Mouse (Mus musculus) bone marrow, adult 2 months (tissue): ENCODE results near the gene Slc25a20.

Experiments
- CTCF ChIP-seq: fragments of 200-500 bp; IDR thresholded peaks from 2 replicates; pipeline ENCODE4 v1.5.1; 2011; ENCODE audit warnings: low read length, control low read depth; ENCODE audit not compliant: control insufficient read depth, insufficient read depth
- POLR2A ChIP-seq: fragments of 200-500 bp; IDR thresholded peaks from 2 replicates; pipeline ENCODE4 v1.6.1; 2011; ENCODE audit warnings: low read depth, mild to moderate bottlenecking, control low read depth, low read length, borderline replicate concordance; ENCODE audit not compliant: control insufficient read depth

DNA sequence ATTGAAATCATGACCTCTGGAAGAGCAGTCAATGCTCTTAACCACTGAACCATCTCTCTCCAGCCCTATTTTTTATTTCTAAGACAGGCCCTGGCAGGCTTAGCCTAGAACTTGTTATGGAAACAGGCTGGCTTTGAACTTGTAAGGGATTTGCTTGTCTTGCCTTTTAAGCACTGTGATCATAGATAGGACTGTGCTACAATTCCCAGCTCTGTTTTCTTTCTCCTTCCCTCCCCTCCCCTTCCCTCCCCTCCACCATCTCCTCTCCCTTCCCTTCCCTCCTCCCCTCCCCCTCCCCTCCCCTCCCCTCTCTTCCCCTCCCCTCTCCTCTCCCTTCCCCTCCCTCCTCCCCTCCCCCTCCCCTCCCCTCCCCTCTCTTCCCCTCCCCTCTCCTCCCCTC lies 40.6 kb downstream of the Slc25a20 start:
- TF ChIP-seq CTCF, result no peak
- no peak for TF ChIP-seq POLR2A
